Mouse (Mus musculus): ENCODE data around the gene Dnmbp.

DNA sequence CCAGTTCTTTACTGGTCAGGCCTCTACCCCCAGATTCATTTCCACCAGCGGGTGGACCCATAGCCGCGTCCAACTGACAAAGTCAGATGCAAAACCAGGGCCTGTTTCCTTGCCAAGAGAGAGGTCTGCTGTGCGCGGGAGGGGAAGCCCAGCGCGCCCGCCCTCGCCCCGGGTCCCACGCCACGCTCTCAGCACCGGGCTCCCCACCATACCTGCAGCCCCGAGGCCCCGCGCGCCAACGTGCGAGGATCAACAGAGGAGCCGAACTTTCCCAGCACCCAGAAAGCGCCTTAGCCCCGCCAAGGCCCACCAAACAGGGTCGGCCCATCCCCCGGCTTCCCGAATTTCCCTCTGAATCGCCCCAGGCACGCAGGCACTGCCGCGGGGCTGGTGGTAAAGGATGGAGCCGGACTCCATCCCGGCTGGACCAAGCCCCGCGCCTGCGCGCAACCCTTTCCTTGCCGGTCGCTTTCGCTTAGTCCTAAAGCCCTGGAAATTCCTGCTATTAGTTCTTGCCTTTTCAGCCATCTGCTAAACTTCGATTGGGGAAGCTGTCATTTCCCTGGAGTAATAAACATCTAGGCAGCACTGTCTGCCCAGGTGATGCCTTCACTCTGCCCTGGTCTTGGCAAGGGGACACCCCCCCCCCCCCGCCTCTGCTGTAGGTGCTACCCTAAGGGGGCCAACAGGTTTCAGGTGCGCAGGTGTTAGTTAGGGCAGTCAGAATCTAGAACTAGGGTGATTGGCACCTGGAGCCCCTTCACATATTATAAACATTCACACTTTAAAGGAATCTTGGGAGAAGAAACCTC lies 60.4 kb downstream of the Dnmbp start:
- TF ChIP-seq CTCF (IDR thresholded peaks at IDR 0.05; ENCODE audit: extremely low read depth, insufficient read depth, insufficient read length, insufficient replicate concordance) (no peak), POLR2A (IDR thresholded peaks at IDR 0.05; ENCODE audit: low read depth, low read length) (no peak)

Data from spleen, adult 2 months (tissue).